Mouse (Mus musculus) cortical plate, adult 2 months (tissue): Measurements from ENCODE around the gene Trp73. TPM values are rescaled to one million over a fixed set of nuclear protein-coding genes. Genes with fewer than 3 reads are reported as not detected.

ENCODE experiments used
- H3K27ac ChIP-seq: fragments of 200-500 bp; 2 replicates; pipeline ENCODE4 v1.5.1; 2012; ENCODE audit warnings: low read length, control low read depth, inconsistent platforms; ENCODE audit not compliant: insufficient read depth
- H3K4me1 ChIP-seq: fragments of 200-500 bp; 2 replicates; pipeline ENCODE4 v1.6.1; 2011; ENCODE audit warnings: low read length; ENCODE audit not compliant: control insufficient read depth, insufficient read depth
- H3K4me3 ChIP-seq: fragments of 200-500 bp; 2 replicates; pipeline ENCODE4 v1.5.1; 2011; ENCODE audit warnings: mild to moderate bottlenecking, low read length, control low read depth; ENCODE audit not compliant: insufficient read depth
- CTCF ChIP-seq: fragments of 200-500 bp; IDR thresholded peaks from 2 replicates; pipeline ENCODE4 v1.5.1; 2011; ENCODE audit warnings: mild to moderate bottlenecking, control low read depth, low read length; ENCODE audit not compliant: insufficient read depth; ENCODE audit errors: extremely low read depth
- POLR2A ChIP-seq: fragments of 200-500 bp; IDR thresholded peaks from 2 replicates; pipeline ENCODE4 v1.6.1; 2011; ENCODE audit warnings: mild to moderate bottlenecking, low read length, control low read depth; ENCODE audit not compliant: insufficient read depth; ENCODE audit errors: extremely low read depth
- polyA plus RNA-seq: library from polyadenylated mRNA; depleted of rRNA; stranded (reverse); fragments of >200 nt; gene quantifications from 2 replicates; pipeline ENCODE4 v1.2.3, GENCODE M21; 2012

The Trp73 gene
- polyA plus RNA-seq, 1 experiment, result 0.54 TPM

- Histone ChIP-seq H3K4me3 (no peak overlapping the region), H3K4me1 (no peaks in the 10 kb centered on the region), H3K27ac (no peak overlapping the region)
- TF ChIP-seq CTCF (no peak), POLR2A (no peak)
Observed at GRCm38 (mm10) chr4:154170021-154170420, 30.0 kb upstream of the Trp73 start.

GRCm38 (mm10) chr4:154167053-154167452 lies 27.0 kb upstream of the Trp73 start:
- H3K27ac ChIP-seq, result no peak overlapping the region
- TF ChIP-seq POLR2A, result no peak
- peak; percentile 64 for TF ChIP-seq CTCF
- no peaks in the 10 kb centered on the region for H3K4me1 ChIP-seq

GRCm38 (mm10) chr4:154163296-154163695 lies 23.3 kb upstream of the Trp73 start:
- Histone ChIP-seq H3K27ac (no peak overlapping the region), H3K4me1 (no peaks in the 10 kb centered on the region)

More at GRCm38 (mm10) chr4:154167053-154167452, 27.0 kb upstream of the Trp73 start:
- no peak overlapping the region for H3K4me3 ChIP-seq

GRCm38 (mm10) chr4:154160538-154161390 lies 20.8 kb upstream of the Trp73 start, which contains the start of gene Tprgl:
Gene Tprgl, minus strand, starts transcription at chr4:154160666.
- TF ChIP-seq POLR2A (0 out of 2 replicates have a peak, but pooled peaks have one; percentile 53), CTCF (no peak)
- Histone ChIP-seq H3K27ac (peak within 1 kb of the TSS; percentile 94), H3K4me1 (no peaks in the 10 kb centered on the region), H3K4me3 (peak within 1 kb of the TSS; percentile 99)

More at GRCm38 (mm10) chr4:154163296-154163695, 23.3 kb upstream of the Trp73 start:
- no peak overlapping the region for H3K4me3 ChIP-seq
- TF ChIP-seq POLR2A (no peak), CTCF (peak; percentile 86)

GRCm38 (mm10) chr4:154159961-154160537 lies 20.0 kb upstream of the Trp73 start:
- peak overlapping the region; percentile 99 for H3K4me3 ChIP-seq
- no peaks in the 10 kb centered on the region for H3K4me1 ChIP-seq
- H3K27ac ChIP-seq, result peak overlapping the region; percentile 94
- TF ChIP-seq POLR2A, result no peak
- TF ChIP-seq CTCF, result no peak

GRCm38 (mm10) chr4:154159002-154159401 lies 19.0 kb upstream of the Trp73 start:
- no peak overlapping the region for H3K27ac ChIP-seq
- TF ChIP-seq POLR2A (no peak), CTCF (peak; percentile 97)
- H3K4me3 ChIP-seq, result no peak overlapping the region
- no peaks in the 10 kb centered on the region for H3K4me1 ChIP-seq

GRCm38 (mm10) chr4:154157970-154158662 lies 18.1 kb upstream of the Trp73 start:
- Histone ChIP-seq H3K4me1 (no peaks in the 10 kb centered on the region), H3K27ac (no peak overlapping the region)

GRCm38 (mm10) chr4:154156050-154156449 lies 16.0 kb upstream of the Trp73 start:
- no peak for TF ChIP-seq POLR2A
- TF ChIP-seq CTCF, result no peak
- Histone ChIP-seq H3K27ac (no peak overlapping the region), H3K4me1 (no peaks in the 10 kb centered on the region), H3K4me3 (no peak overlapping the region)

More at GRCm38 (mm10) chr4:154157970-154158662, 18.1 kb upstream of the Trp73 start:
- H3K4me3 ChIP-seq, result no peak overlapping the region
- TF ChIP-seq CTCF, result no peak
- TF ChIP-seq POLR2A, result no peak

GRCm38 (mm10) chr4:154154104-154154503 lies 14.1 kb upstream of the Trp73 start:
- Histone ChIP-seq H3K27ac (no peak overlapping the region), H3K4me1 (no peaks in the 10 kb centered on the region), H3K4me3 (no peak overlapping the region)
- no peak for TF ChIP-seq CTCF
